Mouse (Mus musculus): Measurements from ENCODE around the gene Clstn2. TPM values are rescaled to one million over a fixed set of nuclear protein-coding genes. Genes with fewer than 3 reads are reported as not detected.
A peak's percentile ranks its signal among the peaks of the same experiment; 100 is the strongest.

The Clstn2 gene
- total RNA-seq, 2 experiments from 2014 or later, result 148 to 162 TPM

DNA sequence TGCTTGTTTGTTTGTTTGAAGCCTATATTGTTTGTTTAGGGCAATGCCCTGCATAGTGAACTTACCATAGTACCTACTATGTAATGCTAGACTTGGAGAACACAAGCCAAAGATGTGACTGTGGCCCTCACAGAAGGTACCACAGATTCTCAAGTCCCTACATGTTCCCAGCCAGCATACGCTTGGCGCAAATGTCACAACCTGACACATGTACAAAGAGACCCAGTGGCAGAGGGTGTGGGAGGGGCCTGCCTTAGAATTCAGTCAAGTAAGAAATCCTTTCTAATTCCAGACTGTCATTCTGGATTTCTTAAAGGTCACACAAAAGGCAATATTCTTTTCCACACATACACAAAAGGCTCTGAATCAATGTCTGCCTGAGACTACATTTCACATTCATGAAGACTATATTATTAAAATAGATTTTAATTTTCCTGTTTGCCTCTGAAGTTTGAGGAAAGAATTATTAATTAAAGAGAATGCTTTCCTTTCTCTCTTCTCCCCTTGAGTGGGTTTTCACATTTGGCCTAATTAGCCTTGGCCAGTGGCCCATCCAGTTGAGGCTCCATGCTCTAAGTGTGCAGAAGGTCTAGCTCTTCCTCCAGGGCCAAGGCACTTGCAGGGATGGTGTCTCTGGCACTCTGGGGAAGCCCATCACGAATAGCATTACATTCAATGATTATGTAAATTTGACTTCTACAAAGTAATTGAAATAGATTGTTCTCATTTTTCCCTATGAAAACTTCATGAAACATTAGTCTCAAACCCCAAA, 305.1 kb downstream of the Clstn2 start:
- no peak for TF ChIP-seq CTCF (conservative IDR thresholded peaks at IDR 0.05)
- Histone ChIP-seq H3K27ac (peak overlapping the region; percentile 36; the same call in 1 of the 2 replicates), H3K4me3 (no peak overlapping the region)
- DNase-seq (ENCODE audit: low spot score in 2 of 2), result no peak

DNA sequence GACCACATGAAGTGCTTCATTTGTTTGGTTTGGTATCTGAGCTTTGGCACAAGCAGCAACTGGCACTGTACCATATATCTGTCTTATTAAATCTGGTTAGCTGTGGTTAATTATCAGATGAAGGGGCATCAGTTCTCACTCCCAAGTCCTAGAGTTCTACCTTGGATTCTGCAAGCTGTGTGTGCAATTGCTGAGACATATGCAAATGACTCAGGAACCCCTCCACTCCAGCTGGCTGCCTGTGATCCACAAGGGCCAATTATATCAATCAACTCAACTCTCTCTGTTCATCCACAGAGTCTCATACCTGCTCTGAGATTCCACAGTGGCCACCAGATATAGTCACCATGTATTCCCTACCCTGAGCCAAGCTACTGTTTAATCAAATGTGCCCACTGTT, 315.3 kb downstream of the Clstn2 start:
- no peak for DNase-seq (ENCODE audit: low spot score in 2 of 2)
- Histone ChIP-seq H3K27ac (peak overlapping the region; percentile 40), H3K4me3 (no peak overlapping the region)
- no peak for TF ChIP-seq CTCF (conservative IDR thresholded peaks at IDR 0.05)

DNA sequence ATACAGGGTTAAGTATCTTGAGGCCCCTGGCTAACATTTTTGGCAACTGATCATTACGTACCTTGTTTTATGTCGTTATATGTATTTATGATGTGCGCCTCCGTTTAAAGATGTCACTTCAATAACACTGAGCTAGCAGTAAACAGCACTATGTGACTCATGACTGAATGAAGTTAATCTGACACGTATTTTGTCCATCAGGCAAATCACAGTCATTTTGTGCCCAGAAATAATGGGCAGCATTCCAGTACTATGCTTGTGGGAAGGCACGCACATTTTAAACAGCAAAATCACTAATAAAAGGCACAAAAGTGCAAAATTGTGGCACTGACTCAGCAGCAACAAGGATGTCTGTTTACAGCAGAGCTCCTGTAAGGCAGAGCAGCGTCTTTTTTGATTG, 316.0 kb downstream of the Clstn2 start:
- peak; percentile 40 to 65 for DNase-seq (ENCODE audit: low spot score in 2 of 2)
- Histone ChIP-seq H3K27ac (peak overlapping the region; percentile 40), H3K4me3 (no peak overlapping the region)
- no peak for TF ChIP-seq CTCF (conservative IDR thresholded peaks at IDR 0.05)

DNA sequence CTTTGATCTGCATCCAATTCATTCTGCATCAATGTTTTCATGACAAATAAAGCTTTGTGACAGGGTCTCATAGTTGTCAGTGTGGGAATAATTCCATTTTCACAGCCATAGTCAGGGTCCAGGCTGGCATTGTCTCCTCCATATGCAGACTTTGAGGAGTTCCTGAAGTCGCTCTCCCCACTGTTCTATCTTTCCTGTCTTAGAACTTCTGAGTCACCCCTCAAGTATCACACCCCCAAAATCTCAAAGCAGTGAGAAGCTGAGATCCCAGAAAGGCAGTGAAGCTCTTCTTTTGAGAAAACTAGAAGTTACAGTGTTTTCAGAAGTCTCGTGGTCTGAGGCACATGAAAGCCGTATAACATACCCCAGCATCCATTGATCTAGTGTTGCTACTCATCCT, 320.1 kb downstream of the Clstn2 start:
- no peak for TF ChIP-seq CTCF (conservative IDR thresholded peaks at IDR 0.05)
- Histone ChIP-seq H3K4me3 (no peak overlapping the region), H3K27ac (no peak overlapping the region)
- DNase-seq (ENCODE audit: low spot score in 2 of 2), result no peak

DNA sequence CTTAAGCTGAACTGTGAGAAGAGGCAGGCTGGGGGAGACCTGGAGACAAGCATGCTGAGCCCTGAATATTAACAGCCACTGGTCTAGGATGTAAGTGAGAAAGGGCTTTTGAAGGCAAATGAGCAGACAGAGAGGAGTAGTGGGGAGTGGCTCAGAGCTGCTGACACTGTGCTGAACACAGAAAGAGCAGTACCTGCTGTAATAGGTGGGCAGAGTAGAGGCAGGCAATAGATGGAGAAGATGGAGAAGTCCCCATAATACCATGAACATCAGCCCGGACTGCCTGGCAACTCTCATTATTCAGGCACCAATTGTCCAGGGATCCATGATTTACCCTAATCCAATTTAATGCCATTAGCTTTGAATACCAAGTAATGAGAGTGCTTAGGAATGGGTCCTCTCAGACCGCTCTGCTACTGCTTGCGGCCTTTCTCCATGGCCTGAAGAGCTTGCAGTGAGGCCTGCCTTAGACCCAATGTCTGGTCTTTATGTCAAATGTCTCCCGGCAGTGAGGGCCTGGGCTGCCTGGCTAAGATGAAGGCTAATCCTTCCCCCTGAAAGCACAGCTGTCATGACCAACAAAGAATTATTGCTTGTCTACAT, 329.0 kb downstream of the Clstn2 start:
- DNase-seq (ENCODE audit: low spot score in 2 of 2), result no peak
- Histone ChIP-seq H3K27ac (no peak overlapping the region), H3K4me3 (no peak overlapping the region)
- TF ChIP-seq CTCF (conservative IDR thresholded peaks at IDR 0.05), result no peak

DNA sequence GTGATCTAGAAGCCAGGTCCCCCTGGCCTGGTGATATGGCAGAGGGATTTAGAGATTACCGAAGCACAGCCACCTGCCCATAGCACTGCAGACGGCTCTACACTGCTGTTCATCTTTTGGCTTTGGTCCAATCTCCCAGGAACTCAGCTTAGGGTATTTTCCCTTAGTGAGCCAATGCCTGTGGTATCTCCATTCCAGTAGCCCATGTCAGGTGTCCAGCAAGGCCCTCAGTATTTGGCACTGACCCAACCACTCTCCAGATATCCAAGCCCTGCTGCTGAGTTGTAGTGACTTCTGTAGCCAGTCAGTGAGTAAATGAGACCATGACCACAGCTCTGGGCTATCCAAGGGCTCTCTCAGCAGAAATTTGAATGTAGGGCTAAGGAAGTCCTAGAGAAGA, 330.0 kb downstream of the Clstn2 start:
- Histone ChIP-seq H3K27ac (peak overlapping the region; percentile 39; the same call in 1 of the 2 replicates), H3K4me3 (no peak overlapping the region)
- no peak for TF ChIP-seq CTCF (conservative IDR thresholded peaks at IDR 0.05)
- DNase-seq (ENCODE audit: low spot score in 2 of 2), result no peak

DNA sequence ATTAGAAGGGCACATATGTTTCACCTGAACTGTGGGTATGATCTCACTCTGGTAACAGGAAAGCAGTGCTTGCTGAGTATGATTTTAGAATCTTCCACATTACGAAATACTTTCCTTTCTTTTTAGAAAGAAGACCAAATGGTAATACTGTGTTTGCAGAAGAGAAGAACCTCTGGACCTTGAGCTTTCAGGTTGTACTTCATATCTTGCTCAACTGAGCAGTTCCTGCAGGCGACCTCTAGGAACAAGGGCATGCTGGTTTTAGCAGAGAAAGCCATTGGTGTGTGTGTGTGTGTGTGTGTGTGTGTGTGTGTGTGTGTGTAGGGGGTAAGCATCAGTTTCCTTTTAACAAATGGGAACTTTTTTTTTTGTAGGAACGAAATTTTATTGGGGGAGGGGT, 333.0 kb downstream of the Clstn2 start:
- H3K4me3 ChIP-seq, result no peak overlapping the region
- no peak for DNase-seq (ENCODE audit: low spot score in 2 of 2)
- peak overlapping the region; percentile 90 for H3K27ac ChIP-seq
- TF ChIP-seq CTCF (conservative IDR thresholded peaks at IDR 0.05), result no peak

DNA sequence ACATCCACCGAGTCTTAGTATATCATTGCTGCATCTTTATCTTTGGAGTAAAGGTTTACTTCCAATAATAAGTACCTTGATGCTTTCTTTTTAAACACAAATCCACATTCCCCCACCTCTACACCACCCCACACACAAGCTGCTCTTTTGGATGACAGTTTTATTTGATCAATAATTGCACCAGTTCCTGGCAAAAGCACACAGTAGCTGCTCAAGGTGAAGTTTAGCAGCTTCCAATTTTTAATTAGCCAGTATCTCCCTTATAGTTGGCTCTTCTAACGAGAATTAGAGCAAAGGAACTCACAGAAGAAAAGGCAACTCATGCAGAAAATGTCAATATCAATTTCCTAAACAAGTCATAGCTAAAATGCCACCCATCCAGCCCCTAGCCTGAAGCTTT, 334.0 kb downstream of the Clstn2 start:
- Histone ChIP-seq H3K4me3 (no peak overlapping the region), H3K27ac (peak overlapping the region; percentile 90)
- TF ChIP-seq CTCF (conservative IDR thresholded peaks at IDR 0.05), result no peak
- DNase-seq (ENCODE audit: low spot score in 2 of 2), result peak; percentile 43 to 51

DNA sequence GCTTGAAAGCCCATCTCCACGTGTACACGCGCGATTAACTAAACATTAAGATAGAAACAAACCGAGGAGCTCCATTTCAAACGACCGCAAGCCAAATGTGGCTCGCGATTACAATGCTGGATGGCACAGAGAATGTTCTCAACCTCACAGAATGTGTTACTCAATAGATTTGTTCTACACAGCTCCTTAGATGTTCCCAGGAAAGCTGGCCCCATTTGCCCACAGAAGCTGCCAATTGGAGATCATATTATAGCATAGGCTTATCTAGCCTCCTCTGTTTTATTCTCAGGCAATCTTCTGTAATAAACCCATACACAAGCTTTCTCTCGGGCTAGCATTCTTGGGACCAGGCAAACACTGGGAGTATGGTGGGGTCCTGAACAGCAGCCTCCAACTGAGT, 334.9 kb downstream of the Clstn2 start:
- TF ChIP-seq CTCF (conservative IDR thresholded peaks at IDR 0.05), result no peak
- Histone ChIP-seq H3K4me3 (no peak overlapping the region), H3K27ac (peak overlapping the region; percentile 90)
- DNase-seq (ENCODE audit: low spot score in 2 of 2), result peak; percentile 41 to 43

DNA sequence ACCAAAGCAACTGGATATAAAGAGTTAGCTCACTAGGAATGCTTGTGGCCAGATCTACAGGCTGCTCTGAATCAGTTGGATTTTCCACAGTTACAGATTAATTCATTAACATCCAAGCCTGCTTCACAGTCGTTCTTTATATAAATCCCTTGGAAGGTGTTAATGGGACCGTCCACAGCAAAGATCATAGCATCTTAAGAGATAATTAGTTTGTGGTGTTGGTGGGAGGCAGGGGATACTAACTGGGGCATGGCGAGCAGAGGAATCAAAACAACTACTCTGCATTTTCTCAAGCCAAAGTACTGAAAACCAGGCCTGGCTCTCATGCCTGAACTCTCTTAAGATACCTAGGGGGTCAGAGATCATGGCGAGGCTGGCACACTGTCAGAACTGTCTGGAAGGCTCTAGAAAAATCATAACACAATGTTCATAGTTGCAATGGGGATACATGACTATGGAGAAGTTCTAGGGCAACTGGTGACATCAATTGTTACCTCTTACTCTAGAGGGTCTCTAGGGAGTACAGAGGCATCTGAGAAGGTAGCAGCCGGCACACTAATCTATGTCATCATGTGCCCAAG, 336.2 kb downstream of the Clstn2 start:
- TF ChIP-seq CTCF (conservative IDR thresholded peaks at IDR 0.05), result no peak
- peak overlapping the region; percentile 90 for H3K27ac ChIP-seq
- no peak for DNase-seq (ENCODE audit: low spot score in 2 of 2)

DNA sequence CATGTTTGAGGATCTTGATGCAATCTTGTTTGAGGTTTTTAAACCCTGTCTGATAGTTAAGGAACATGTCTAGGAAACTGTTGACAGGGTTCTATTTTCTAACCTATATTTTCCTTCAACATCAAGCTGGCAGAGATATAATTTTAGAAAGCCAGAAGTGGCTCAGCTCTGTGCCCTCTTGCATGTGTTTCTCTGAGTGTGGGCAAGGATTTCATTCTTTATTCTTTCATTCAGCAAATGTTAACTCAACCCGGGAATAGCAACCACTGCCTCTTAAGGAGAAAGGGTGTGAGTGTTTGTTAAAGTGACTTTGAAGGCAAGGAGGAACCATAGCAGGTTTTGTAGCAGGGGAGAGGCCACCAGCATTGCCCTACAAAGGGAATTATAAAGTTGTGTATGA, 337.7 kb downstream of the Clstn2 start:
- no peak for TF ChIP-seq CTCF (conservative IDR thresholded peaks at IDR 0.05)
- H3K4me3 ChIP-seq, result no peak overlapping the region
- DNase-seq (ENCODE audit: low spot score in 2 of 2), result no peak
- H3K27ac ChIP-seq, result peak overlapping the region; percentile 29

More for the DNA sequence above, 336.2 kb downstream of the Clstn2 start:
- no peak overlapping the region for H3K4me3 ChIP-seq

DNA sequence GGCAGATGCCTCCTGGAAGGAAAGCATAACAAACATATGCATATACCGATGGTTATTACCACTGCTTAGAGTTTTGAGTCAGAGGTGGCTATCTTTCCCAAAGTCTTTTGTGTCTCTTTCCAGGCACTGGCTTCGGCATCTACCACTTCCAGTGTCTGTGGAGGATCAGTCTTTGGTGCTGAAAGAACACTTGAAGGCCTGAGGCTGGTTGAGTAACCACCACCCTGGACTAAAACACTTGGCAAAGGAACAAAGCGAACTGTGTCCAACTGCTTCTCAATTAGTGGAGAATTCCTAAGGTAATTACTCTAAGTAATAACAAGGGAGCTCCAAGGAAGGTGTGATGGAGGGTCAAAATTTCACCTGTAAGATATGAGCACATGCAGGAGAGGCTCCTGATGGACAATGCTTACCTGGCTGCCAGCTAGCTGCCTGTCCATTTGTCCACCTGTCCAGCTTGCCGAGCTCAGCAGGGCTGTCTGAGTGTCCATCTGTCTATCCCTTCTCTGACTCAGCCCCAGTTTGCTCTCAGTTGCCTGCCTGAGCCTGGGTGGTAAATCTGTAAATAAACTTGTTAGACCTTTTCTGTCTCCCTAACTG, 346.1 kb downstream of the Clstn2 start:
- DNase-seq (ENCODE audit: low spot score in 2 of 2), result no peak
- TF ChIP-seq CTCF (conservative IDR thresholded peaks at IDR 0.05), result no peak
- no peak overlapping the region for H3K4me3 ChIP-seq
- peak overlapping the region; percentile 80 for H3K27ac ChIP-seq

DNA sequence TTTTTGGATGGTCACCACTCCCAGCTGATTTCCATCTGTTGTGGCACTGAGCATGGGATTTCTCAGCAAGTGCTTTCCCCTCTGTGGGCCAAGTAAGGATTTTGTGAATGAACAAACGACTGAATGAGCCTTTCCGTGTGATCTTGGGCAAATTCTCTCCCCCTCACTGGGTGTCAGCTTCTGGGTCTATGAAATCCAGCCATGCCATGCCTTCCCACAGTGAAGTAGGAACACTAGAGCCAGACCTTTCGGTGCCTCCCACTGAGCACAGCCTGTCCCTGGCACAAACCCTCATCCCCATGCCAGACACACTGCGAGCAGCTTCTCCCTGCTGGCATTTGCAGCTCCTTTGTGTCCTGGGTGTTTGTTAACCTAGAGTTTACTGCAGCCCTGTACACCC, 347.3 kb downstream of the Clstn2 start:
- Histone ChIP-seq H3K27ac (peak overlapping the region; percentile 80), H3K4me3 (no peak overlapping the region)
- TF ChIP-seq CTCF (conservative IDR thresholded peaks at IDR 0.05), result no peak
- DNase-seq (ENCODE audit: low spot score in 2 of 2), result peak; percentile 51 to 70

Measured in layer of hippocampus, adult 2 months (tissue).